Mouse (Mus musculus): ENCODE data around the gene Calr4. TPM values are rescaled to one million over a fixed set of nuclear protein-coding genes. Genes with fewer than 3 reads are reported as not detected.

Gene Calr4
- 0.59 and 0.66 TPM in 2 replicates for polyA plus RNA-seq (2014; fragmentation: Nextera tagmentation; extraction: Ambion mirVana)

- Histone ChIP-seq H3K27ac (ENCODE audit: low read depth, low read length) (no peak within 1 kb of the TSS; the same call in 1 of the 2 replicates), H3K9me3 (replicated peaks; ENCODE audit: control insufficient read depth, low read length) (no peaks in the 10 kb centered on the region), H3K9ac (ENCODE audit: low read length) (no peak within 1 kb of the TSS), H3K27me3 (replicated peaks; ENCODE audit: control insufficient read depth, insufficient read depth, low read length) (no peaks in the 10 kb centered on the region), H3K4me1 (ENCODE audit: control insufficient read depth, insufficient read depth, low read length) (peaks cover 3% of the 10 kb centered on the region; the same call in 1 of the 2 replicates), H3K4me2 (ENCODE audit: low read length) (no peak within 1 kb of the TSS), H3K36me3 (ENCODE audit: control insufficient read depth, insufficient read depth, low read length) (no peaks in the 10 kb centered on the region), H3K4me3 (ENCODE audit: low read depth, low read length) (no peak within 1 kb of the TSS)
- DNase-seq (ENCODE audit: low spot score), result no peak
- 85% methylated on average over 2 of the region's 2 CpGs for WGBS
- no peak for ATAC-seq
Measured at GRCm38 (mm10) chr4:109234185-109234584, at the start of gene Calr4. Gene Calr4, plus strand, starts transcription at chr4:109234485.

- no peak overlapping the region for H3K9ac ChIP-seq (ENCODE audit: low read length)
- ATAC-seq (no peak), DNase-seq (ENCODE audit: low spot score) (no peak)
- H3K27ac ChIP-seq (ENCODE audit: low read depth, low read length), result peak overlapping the region; percentile 4; the same call in 1 of the 2 replicates
- H3K4me3 ChIP-seq (ENCODE audit: low read depth, low read length), result no peak overlapping the region
- H3K36me3 ChIP-seq (ENCODE audit: control insufficient read depth, insufficient read depth, low read length), result no peaks in the 10 kb centered on the region
- WGBS, result 82% methylated on average over 8 of the region's 8 CpGs
- H3K27me3 ChIP-seq (replicated peaks; ENCODE audit: control insufficient read depth, insufficient read depth, low read length), result no peaks in the 10 kb centered on the region
- no peak overlapping the region for H3K4me2 ChIP-seq (ENCODE audit: low read length)
- no peaks in the 10 kb centered on the region for H3K4me1 ChIP-seq (ENCODE audit: control insufficient read depth, insufficient read depth, low read length)
- H3K9me3 ChIP-seq (replicated peaks; ENCODE audit: control insufficient read depth, low read length), result no peaks in the 10 kb centered on the region
Measured at GRCm38 (mm10) chr4:109185616-109186405, 48.5 kb upstream of the Calr4 start.

GRCm38 (mm10) chr4:109191598-109191997 lies 42.7 kb upstream of the Calr4 start:
- DNase-seq (ENCODE audit: low spot score), result no peak
- Histone ChIP-seq H3K4me3 (ENCODE audit: low read depth, low read length) (no peak overlapping the region), H3K9ac (ENCODE audit: low read length) (no peak overlapping the region), H3K36me3 (ENCODE audit: control insufficient read depth, insufficient read depth, low read length) (no peaks in the 10 kb centered on the region), H3K27ac (ENCODE audit: low read depth, low read length) (0 out of 2 replicates have a peak overlapping the region, but pooled peaks have one; percentile 41), H3K4me1 (ENCODE audit: control insufficient read depth, insufficient read depth, low read length) (peaks cover 5% of the 10 kb centered on the region; the same call in 1 of the 2 replicates), H3K9me3 (replicated peaks; ENCODE audit: control insufficient read depth, low read length) (no peaks in the 10 kb centered on the region), H3K27me3 (replicated peaks; ENCODE audit: control insufficient read depth, insufficient read depth, low read length) (no peaks in the 10 kb centered on the region), H3K4me2 (ENCODE audit: low read length) (no peak overlapping the region)
- ATAC-seq, result no peak
- 72% methylated on average over 10 of the region's 10 CpGs for WGBS

- H3K4me3 ChIP-seq (ENCODE audit: low read depth, low read length), result no peak overlapping the region
- DNase-seq (ENCODE audit: low spot score) (no peak), ATAC-seq (no peak)
- H3K9me3 ChIP-seq (replicated peaks; ENCODE audit: control insufficient read depth, low read length), result no peaks in the 10 kb centered on the region
- H3K9ac ChIP-seq (ENCODE audit: low read length), result no peak overlapping the region
- H3K4me1 ChIP-seq (ENCODE audit: control insufficient read depth, insufficient read depth, low read length), result peaks cover 5% of the 10 kb centered on the region; the same call in 1 of the 2 replicates
- no peak overlapping the region for H3K4me2 ChIP-seq (ENCODE audit: low read length)
- H3K27me3 ChIP-seq (replicated peaks; ENCODE audit: control insufficient read depth, insufficient read depth, low read length), result no peaks in the 10 kb centered on the region
- H3K27ac ChIP-seq (ENCODE audit: low read depth, low read length), result no peak overlapping the region
- 93% methylated on average over 5 of the region's 5 CpGs for WGBS
- H3K36me3 ChIP-seq (ENCODE audit: control insufficient read depth, insufficient read depth, low read length), result no peaks in the 10 kb centered on the region; the same call in 1 of the 2 replicates
Measured at GRCm38 (mm10) chr4:109193886-109194285, 40.4 kb upstream of the Calr4 start.

GRCm38 (mm10) chr4:109195900-109196629 lies 38.2 kb upstream of the Calr4 start:
- peaks cover 10% of the 10 kb centered on the region; the same call in 1 of the 2 replicates for H3K4me1 ChIP-seq (ENCODE audit: control insufficient read depth, insufficient read depth, low read length)
- DNase-seq (ENCODE audit: low spot score) (no peak), ATAC-seq (no peak)
- no peak overlapping the region for H3K27ac ChIP-seq (ENCODE audit: low read depth, low read length)
- no peak overlapping the region for H3K4me2 ChIP-seq (ENCODE audit: low read length)
- WGBS, result 92% methylated on average over 7 of the region's 7 CpGs
- H3K9ac ChIP-seq (ENCODE audit: low read length), result no peak overlapping the region
- no peaks in the 10 kb centered on the region for H3K9me3 ChIP-seq (replicated peaks; ENCODE audit: control insufficient read depth, low read length)
- no peaks in the 10 kb centered on the region; the same call in 1 of the 2 replicates for H3K36me3 ChIP-seq (ENCODE audit: control insufficient read depth, insufficient read depth, low read length)
- H3K27me3 ChIP-seq (replicated peaks; ENCODE audit: control insufficient read depth, insufficient read depth, low read length), result no peaks in the 10 kb centered on the region
- H3K4me3 ChIP-seq (ENCODE audit: low read depth, low read length), result no peak overlapping the region

- Histone ChIP-seq H3K36me3 (ENCODE audit: control insufficient read depth, insufficient read depth, low read length) (no peaks in the 10 kb centered on the region; the same call in 1 of the 2 replicates), H3K4me3 (ENCODE audit: low read depth, low read length) (no peak overlapping the region), H3K4me1 (ENCODE audit: control insufficient read depth, insufficient read depth, low read length) (peaks cover 7% of the 10 kb centered on the region; the same call in 1 of the 2 replicates), H3K9ac (ENCODE audit: low read length) (no peak overlapping the region), H3K27ac (ENCODE audit: low read depth, low read length) (no peak overlapping the region), H3K27me3 (replicated peaks; ENCODE audit: control insufficient read depth, insufficient read depth, low read length) (no peaks in the 10 kb centered on the region), H3K9me3 (replicated peaks; ENCODE audit: control insufficient read depth, low read length) (no peaks in the 10 kb centered on the region), H3K4me2 (ENCODE audit: low read length) (no peak overlapping the region)
- WGBS, result 96% methylated on average over 4 of the region's 4 CpGs
- no peak for ATAC-seq
- DNase-seq (ENCODE audit: low spot score), result no peak
Measured at GRCm38 (mm10) chr4:109199069-109199468, 35.2 kb upstream of the Calr4 start.

GRCm38 (mm10) chr4:109201582-109202424 lies 32.5 kb upstream of the Calr4 start, which contains the start of gene Osbpl9:
Gene Osbpl9, minus strand, starts transcription at chr4:109202272.
- DNase-seq (ENCODE audit: low spot score) (peak; percentile 99), ATAC-seq (peak; percentile 98)
- Histone ChIP-seq H3K4me1 (ENCODE audit: control insufficient read depth, insufficient read depth, low read length) (peaks cover 7% of the 10 kb centered on the region; the same call in 1 of the 2 replicates), H3K36me3 (ENCODE audit: control insufficient read depth, insufficient read depth, low read length) (no peaks in the 10 kb centered on the region; the same call in 1 of the 2 replicates), H3K27ac (ENCODE audit: low read depth, low read length) (peak within 1 kb of the TSS; percentile 92), H3K9me3 (replicated peaks; ENCODE audit: control insufficient read depth, low read length) (no peaks in the 10 kb centered on the region), H3K27me3 (replicated peaks; ENCODE audit: control insufficient read depth, insufficient read depth, low read length) (no peaks in the 10 kb centered on the region), H3K4me2 (ENCODE audit: low read length) (peak within 1 kb of the TSS; percentile 94), H3K4me3 (ENCODE audit: low read depth, low read length) (peak within 1 kb of the TSS; percentile 85), H3K9ac (ENCODE audit: low read length) (peak within 1 kb of the TSS; percentile 78)
- under 1% methylated on average over 58 of the region's 59 CpGs for WGBS

- Histone ChIP-seq H3K27ac (ENCODE audit: low read depth, low read length) (no peak overlapping the region), H3K4me3 (ENCODE audit: low read depth, low read length) (no peak overlapping the region), H3K9me3 (replicated peaks; ENCODE audit: control insufficient read depth, low read length) (no peaks in the 10 kb centered on the region), H3K9ac (ENCODE audit: low read length) (no peak overlapping the region), H3K4me1 (ENCODE audit: control insufficient read depth, insufficient read depth, low read length) (peaks cover 7% of the 10 kb centered on the region; the same call in 1 of the 2 replicates), H3K36me3 (ENCODE audit: control insufficient read depth, insufficient read depth, low read length) (no peaks in the 10 kb centered on the region; the same call in 1 of the 2 replicates), H3K4me2 (ENCODE audit: low read length) (no peak overlapping the region), H3K27me3 (replicated peaks; ENCODE audit: control insufficient read depth, insufficient read depth, low read length) (no peaks in the 10 kb centered on the region)
- ATAC-seq (no peak), DNase-seq (ENCODE audit: low spot score) (no peak)
- 82% methylated on average over 1 of the region's 1 CpGs for WGBS
Measured at GRCm38 (mm10) chr4:109203931-109204330, 30.4 kb upstream of the Calr4 start.

Measured in forebrain, embryonic 14.5 days (tissue).